In genomic region chr5:123132308-123133071, GRCm38 (mm10) we compare ENCODE assay signal across 8 mouse cellular contexts. TPM values are rescaled to one million over a fixed set of nuclear protein-coding genes. Genes with fewer than 3 reads are reported as not detected.
DNase-seq lines count a peak whose midpoint lies in the region; ATAC-seq lines count a peak whose summit lies in the region.

Gene Rhof (minus strand): TSS chr5:123132692.

- peak within 1 kb of the TSS; percentile 100 for H3K4me2 ChIP-seq in hindbrain, embryonic 14.5 days (replicated peaks)

- no peaks in the 10 kb centered on the region for H3K9me3 ChIP-seq in hindbrain, embryonic 14.5 days (ENCODE audit: control insufficient read depth, low read length)

- peaks cover 58% of the 10 kb centered on the region for H3K4me1 ChIP-seq in hindbrain, embryonic 14.5 days (replicated peaks; ENCODE audit: control insufficient read depth, insufficient read depth, low read length)

- WGBS in hindbrain, embryonic 14.5 days = 2% methylated on average over 44 of the region's 44 CpGs

- peak within 1 kb of the TSS; percentile 100 for H3K9ac ChIP-seq in hindbrain, embryonic 14.5 days

- peak within 1 kb of the TSS; percentile 91 for H3K4me3 ChIP-seq in hindbrain, embryonic 14.5 days (replicated peaks; ENCODE audit: low read length)

- H3K36me3 ChIP-seq in hindbrain, embryonic 14.5 days (replicated peaks; ENCODE audit: control insufficient read depth, insufficient read depth) = peaks cover 65% of the 10 kb centered on the region

- ATAC-seq in hindbrain, embryonic 14.5 days (ENCODE audit: low FRiP score) = peak; percentile 35

- H3K27me3 ChIP-seq in hindbrain, embryonic 14.5 days (ENCODE audit: control insufficient read depth, insufficient read depth, low read length) = no peaks in the 10 kb centered on the region

- H3K27ac ChIP-seq in hindbrain, embryonic 14.5 days = peak within 1 kb of the TSS; percentile 99

- DNase-seq in ZHBTc4 (ENCODE audit: low read depth, low spot score) = peak; percentile 95
- DNase-seq in cerebellum, postnatal 25 days = peak; percentile 90 to 94
- DNase-seq in frontal cortex, postnatal 36 days (ENCODE audit: low spot score in 2 of 2) = peak; percentile 83 to 89
- DNase-seq in hindbrain, embryonic 14.5 days (ENCODE audit: low spot score) = no peak
- DNase-seq in left cerebral cortex, adult 18-20 months (ENCODE audit: low spot score in 2 of 2) = peak; percentile 85 to 87
- DNase-seq in lung, postnatal 4 days = peak; percentile 85 to 87
- peak; percentile 83 to 88 for DNase-seq in right cerebral cortex, adult 2 months (ENCODE audit: low spot score in 2 of 2)
- DNase-seq in urinary bladder, postnatal 25 days (ENCODE audit: low spot score) = peak; percentile 84

RNA-seq across cellular contexts. Expression of gene Rhof, which starts in this region (rescaled TPM):
- 13.0 and 17.5 TPM in 2 replicates for polyA plus RNA-seq in hindbrain, embryonic 14.5 days (2014; fragmentation: Nextera tagmentation; extraction: Ambion mirVana)
- total RNA-seq in left cerebral cortex, adult 18-20 months (2021) = 10 to 100 TPM; 50.5 to 51.0 TPM
